Mouse (Mus musculus) CH12.LX (cell line): ENCODE measurements at regions not wholly inside any gene's neighbourhood (a gene's known extent, or its start where the extent isn't known, plus 50 kb on each side); places are given as distances from the start of the nearest gene placed in this dataset.

Source experiments
- DNase-seq: peaks from one replicate; pipeline ENCODE4 v3.0.0-alpha.2; 2013; ENCODE audit errors: extremely low read depth
- H3K27ac ChIP-seq: 2 replicates; pipeline ENCODE4 v1.5.1; 2012; ENCODE audit warnings: low read depth, mild to moderate bottlenecking, control low read depth, moderate library complexity; ENCODE audit not compliant: insufficient read depth
- H3K27me3 ChIP-seq: replicated peaks from 2 replicates; pipeline ENCODE3; 2012; ENCODE audit warnings: inconsistent platforms
- H3K36me3 ChIP-seq, 2 experiments: replicated peaks in 1 of 2; 2 replicates each; pipeline versions ENCODE3 to v1.6.1; 2012; ENCODE audit warnings: inconsistent platforms in 1 of 2, low read length in 1 of 2, mild to moderate bottlenecking in 1 of 2, mixed read lengths in 1 of 2, moderate library complexity in 1 of 2; ENCODE audit not compliant: control insufficient read depth in 1 of 2, insufficient read depth in 1 of 2
- H3K4me1 ChIP-seq, 2 experiments: 2 replicates each; pipeline ENCODE4 v1.6.1; 2012; ENCODE audit warnings: inconsistent platforms in 1 of 2, moderate library complexity in 1 of 2; ENCODE audit not compliant: insufficient read depth in 2 of 2, control insufficient read depth in 1 of 2
- H3K4me2 ChIP-seq: 2 replicates; pipeline ENCODE4 v1.6.1; 2012; ENCODE audit warnings: low read depth, mild to moderate bottlenecking, control low read depth; ENCODE audit not compliant: poor library complexity, insufficient read depth, severe bottlenecking
- H3K4me3 ChIP-seq, 3 experiments: fragments of 150-350 bp in 1 of 3; sonication (generic) in 1 of 3; replicated peaks in 1 of 3; 2 replicates each; pipeline versions ENCODE3 to v1.5.1; 2011 to 2012; ENCODE audit warnings: low read depth in 2 of 3, low read length in 2 of 3, mild to moderate bottlenecking in 2 of 3, moderate library complexity in 2 of 3, control low read depth in 1 of 3, improper control_type of control experiment in 1 of 3, inconsistent platforms in 1 of 3, mixed read lengths in 1 of 3; ENCODE audit not compliant: poor library complexity in 1 of 3
- H3K79me2 ChIP-seq: replicated peaks from 2 replicates; pipeline ENCODE4 v1.6.1; 2012; ENCODE audit warnings: mild to moderate bottlenecking, moderate library complexity; ENCODE audit not compliant: control insufficient read depth, poor library complexity, insufficient read depth, severe bottlenecking; ENCODE audit errors: extremely low read depth
- H3K9ac ChIP-seq: 2 replicates; pipeline ENCODE4 v1.6.1; 2012; ENCODE audit warnings: low read depth, mild to moderate bottlenecking, control low read depth, moderate library complexity; ENCODE audit not compliant: insufficient read depth
- H3K9me3 ChIP-seq: replicated peaks from 2 replicates; pipeline ENCODE3; 2012; ENCODE audit warnings: low read length, inconsistent platforms, mixed read lengths
- BHLHE40 ChIP-seq: IDR thresholded peaks from 2 replicates; pipeline ENCODE4 v1.6.1; 2011; ENCODE audit warnings: mild to moderate bottlenecking, low read depth, low read length, improper control_type of control experiment
- CHD1 ChIP-seq: IDR thresholded peaks from 2 replicates; pipeline ENCODE4 v1.6.1; 2012; ENCODE audit warnings: low read depth, low read length, improper control_type of control experiment, inconsistent platforms
- CHD2 ChIP-seq: IDR thresholded peaks from 2 replicates; pipeline ENCODE4 v1.6.1; 2011; ENCODE audit warnings: low read length, improper control_type of control experiment
- CTCF ChIP-seq, 2 experiments: IDR thresholded peaks in 1 of 2; conservative IDR thresholded peaks in 1 of 2; 2 replicates each; pipeline ENCODE4 v1.5.1; 2011 to 2012; ENCODE audit warnings: low read depth in 2 of 2, low read length in 2 of 2, improper control_type of control experiment in 1 of 2, inconsistent platforms in 1 of 2, mild to moderate bottlenecking in 1 of 2, moderate library complexity in 1 of 2
- JUND ChIP-seq: conservative IDR thresholded peaks from 2 replicates; pipeline ENCODE4 v1.6.1; 2011; ENCODE audit warnings: low read depth, low read length, improper control_type of control experiment
- MAZ ChIP-seq: IDR thresholded peaks from 2 replicates; pipeline ENCODE4 v1.6.1; 2012; ENCODE audit warnings: low read depth, mild to moderate bottlenecking, inconsistent platforms, low read length, improper control_type of control experiment, moderate library complexity
- MEF2A ChIP-seq: IDR thresholded peaks from 2 replicates; pipeline ENCODE4 v1.6.1; 2014; ENCODE audit warnings: low read depth, mild to moderate bottlenecking, inconsistent platforms, low read length, improper control_type of control experiment, borderline replicate concordance
- MYC ChIP-seq: IDR thresholded peaks from 2 replicates; pipeline ENCODE4 v1.6.1; 2011; ENCODE audit warnings: low read depth, mild to moderate bottlenecking, improper control_type of control experiment, low read length
- PAX5 ChIP-seq: IDR thresholded peaks from 2 replicates; pipeline ENCODE4 v1.6.1; 2012; ENCODE audit warnings: low read length, inconsistent platforms, mixed read lengths
- POLR2A ChIP-seq: IDR thresholded peaks from 2 replicates; pipeline ENCODE4 v1.6.1; 2011; ENCODE audit warnings: low read depth, mild to moderate bottlenecking, improper control_type of control experiment, low read length
- RAD21 ChIP-seq: IDR thresholded peaks from 2 replicates; pipeline ENCODE4 v1.6.1; 2011; ENCODE audit warnings: low read depth, mild to moderate bottlenecking, low read length, improper control_type of control experiment, moderate library complexity
- SIN3A ChIP-seq: IDR thresholded peaks from 2 replicates; pipeline ENCODE4 v1.6.1; 2012; ENCODE audit warnings: low read length, improper control_type of control experiment, inconsistent platforms
- UBTF ChIP-seq: IDR thresholded peaks from 2 replicates; pipeline ENCODE4 v1.6.1; 2012; ENCODE audit warnings: low read depth, mild to moderate bottlenecking, inconsistent platforms, low read length, improper control_type of control experiment, moderate library complexity
- USF1 ChIP-seq: IDR thresholded peaks from 2 replicates; pipeline ENCODE4 v1.6.1; 2014; ENCODE audit warnings: low read depth, mild to moderate bottlenecking, inconsistent platforms, low read length, improper control_type of control experiment
- ZC3H11A ChIP-seq: IDR thresholded peaks from 2 replicates; pipeline ENCODE4 v1.6.1; 2012; ENCODE audit warnings: low read depth, mild to moderate bottlenecking, inconsistent platforms, low read length, improper control_type of control experiment
- ZKSCAN1 ChIP-seq: IDR thresholded peaks from 2 replicates; pipeline ENCODE4 v1.6.1; 2012; ENCODE audit warnings: low read depth, inconsistent platforms, low read length, improper control_type of control experiment, borderline replicate concordance
- ZNF384 ChIP-seq: IDR thresholded peaks from 2 replicates; pipeline ENCODE4 v1.6.1; 2012; ENCODE audit warnings: low read depth, low read length, improper control_type of control experiment, inconsistent platforms
- dilution Hi-C: fragments of 300-500 bp; cut with MboI; formaldehyde crosslinking; loops from 2 replicates; pipeline ENCODE4 v1.14.3; 2020; ENCODE audit warnings: low sequenced_read_pairs; ENCODE audit not compliant: extremely low pct_unique_long_range_greater_than_20kb, extremely low pct_ligation_motif_present
- in situ Hi-C: fragments of 300-500 bp; cut with MboI; formaldehyde crosslinking; loops from 3 replicates; pipeline ENCODE4 v1.14.3; 2019; ENCODE audit warnings: low sequenced_read_pairs, low pct_ligation_motif_present, low pct_unique_long_range_greater_than_20kb, mixed read lengths

DNA sequence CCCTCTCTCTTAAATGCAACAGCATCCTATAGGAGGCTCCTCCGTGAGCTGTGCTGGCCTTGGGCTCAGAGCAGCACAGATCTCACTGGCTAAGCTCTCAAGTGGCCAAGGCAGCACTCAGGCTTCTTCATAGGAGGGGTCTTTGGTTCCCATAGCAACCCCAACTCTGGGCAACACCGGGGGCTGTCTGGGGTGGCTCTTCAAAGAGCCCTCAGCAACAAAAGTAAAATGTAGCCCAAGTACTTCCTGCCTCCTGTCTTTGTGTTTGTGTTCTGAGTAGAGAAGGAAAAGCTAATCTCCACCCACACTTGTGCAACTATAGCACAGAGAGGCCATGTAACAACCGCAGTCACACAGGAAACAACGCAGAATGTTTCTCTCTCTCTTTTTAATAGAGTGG, 322.2 kb upstream of the Tbx3 start:
- no peak for DNase-seq
- H3K4me2 ChIP-seq = no peak overlapping the region
- dilution Hi-C loops (no loop called here), in situ Hi-C loops (no loop called here)
- H3K27me3 ChIP-seq = no peaks in the 10 kb centered on the region
- no peak overlapping the region for H3K9ac ChIP-seq
- no peaks in the 10 kb centered on the region for H3K79me2 ChIP-seq
- no peak for TF ChIP-seq SIN3A
- no peak for TF ChIP-seq PAX5
- no peak for TF ChIP-seq RAD21
- TF ChIP-seq, all 38 proteins: peak for 0
- Histone ChIP-seq H3K27ac (no peak overlapping the region), H3K4me1 (no peaks in the 10 kb centered on the region), H3K36me3 (no peaks in the 10 kb centered on the region), H3K4me3 (no peak overlapping the region), H3K9me3 (peaks cover 75% of the 10 kb centered on the region)

- no peaks in the 10 kb centered on the region for H3K27me3 ChIP-seq
- H3K9ac ChIP-seq = no peak overlapping the region
- no peak overlapping the region for H3K4me2 ChIP-seq
- H3K36me3 ChIP-seq = no peaks in the 10 kb centered on the region
- no peak overlapping the region for H3K27ac ChIP-seq
- in situ Hi-C loops (no loop called here), dilution Hi-C loops (no loop called here)
- no peaks in the 10 kb centered on the region for H3K79me2 ChIP-seq
- H3K4me1 ChIP-seq = no peaks in the 10 kb centered on the region
- H3K9me3 ChIP-seq = peaks cover 78% of the 10 kb centered on the region
- H3K4me3 ChIP-seq = no peak overlapping the region
- DNase-seq = no peak
- TF ChIP-seq BHLHE40 (no peak), MAZ (no peak), MYC (no peak), ZNF384 (no peak)
Measured at GRCm38 (mm10) chr5:119349395-119349794, 321.1 kb upstream of the Tbx3 start.

DNA sequence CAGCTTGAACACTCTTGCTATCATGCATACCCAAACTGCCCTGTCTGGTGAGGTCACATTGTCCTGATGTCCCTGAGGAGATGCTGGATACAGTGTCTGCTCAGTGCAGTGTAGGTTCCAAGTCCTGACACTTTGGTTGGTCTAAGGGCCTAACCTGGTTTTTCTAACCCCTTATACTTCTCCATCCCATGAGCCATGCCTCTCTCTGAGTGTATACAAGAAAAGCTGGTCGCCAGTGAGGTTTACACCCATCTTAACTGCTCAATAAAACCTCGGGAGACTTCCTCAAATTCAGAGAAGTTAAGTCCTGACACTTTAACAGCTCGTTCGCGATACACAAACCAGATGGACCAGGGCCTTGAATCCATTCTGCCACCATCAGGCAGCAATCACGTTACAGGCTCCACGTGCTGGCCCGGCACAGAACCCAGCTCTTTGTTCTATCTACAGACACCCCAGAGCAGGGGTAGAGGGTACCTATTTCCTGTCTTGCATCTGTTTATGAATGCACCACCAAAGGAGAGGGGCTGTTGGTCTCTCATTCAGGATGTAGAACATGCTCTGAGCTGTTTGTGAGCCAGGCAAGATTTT, 320.0 kb upstream of the Tbx3 start:
- no peaks in the 10 kb centered on the region for H3K4me1 ChIP-seq
- H3K36me3 ChIP-seq = no peaks in the 10 kb centered on the region
- TF ChIP-seq CHD1 (no peak), MYC (no peak), CTCF (conservative IDR thresholded peaks at IDR 0.05 in 1 of 2, IDR thresholded peaks at IDR 0.05 in 1 of 2; ENCODE audit: low read depth in 2 of 2, low read length in 2 of 2) (no peak), POLR2A (no peak), UBTF (no peak), ZC3H11A (no peak), ZKSCAN1 (no peak), USF1 (no peak), MEF2A (no peak), CHD2 (no peak), JUND (no peak), PAX5 (no peak)
- DNase-seq = no peak
- no peak overlapping the region for H3K27ac ChIP-seq
- H3K4me3 ChIP-seq = no peak overlapping the region
- H3K79me2 ChIP-seq = no peaks in the 10 kb centered on the region
- no peaks in the 10 kb centered on the region for H3K27me3 ChIP-seq
- H3K9me3 ChIP-seq = peaks cover 78% of the 10 kb centered on the region
- H3K4me2 ChIP-seq = no peak overlapping the region
- H3K9ac ChIP-seq = no peak overlapping the region
- dilution Hi-C loops = no loop called here
- in situ Hi-C loops = no loop called here
